Mouse (Mus musculus) bone marrow macrophage, adult 2 months (primary cell): Measurements from ENCODE around the gene Ampd2.

ENCODE experiments used
- CTCF ChIP-seq: IDR thresholded peaks from 2 replicates; pipeline ENCODE4 v1.5.1; 2012; ENCODE audit warnings: low read depth, mild to moderate bottlenecking, low read length, moderate library complexity
- POLR2A ChIP-seq: IDR thresholded peaks from 2 replicates; pipeline ENCODE4 v1.6.1; 2012; ENCODE audit warnings: mild to moderate bottlenecking, low read depth, low read length, borderline replicate concordance

DNA sequence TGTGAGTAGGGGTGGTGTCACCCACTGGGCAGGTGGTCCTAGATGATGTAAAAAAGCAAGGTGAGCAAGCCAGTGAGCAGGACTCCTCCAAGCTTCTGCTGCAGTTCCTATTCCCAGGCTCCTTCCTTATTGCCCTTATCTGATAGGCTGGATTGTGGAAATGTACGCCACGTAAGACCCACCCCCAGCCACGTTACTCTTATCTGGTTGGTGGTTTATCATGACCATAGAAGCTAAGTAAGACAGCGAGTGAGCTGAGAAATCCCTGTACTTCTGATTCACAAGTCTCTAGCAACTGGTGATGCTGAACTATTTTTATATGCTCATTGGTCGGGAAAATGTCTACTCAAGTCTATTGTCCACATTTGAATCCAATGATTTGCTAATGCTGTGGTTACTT lies 60.4 kb downstream of the Ampd2 start:
- TF ChIP-seq CTCF (no peak), POLR2A (no peak)
